Mouse (Mus musculus) kidney, embryonic 14.5 days (tissue): Measurements from ENCODE around the gene Epas1. TPM values are rescaled to one million over a fixed set of nuclear protein-coding genes. Genes with fewer than 3 reads are reported as not detected.

Experiments used
- ATAC-seq: fragments of 200-750 bp; cut with Nextera tagmentation; 2 replicates; pipeline ENCODE4 v1.8.0; 2017; ENCODE audit warnings: moderate number of reproducible peaks, mild to moderate bottlenecking, moderate TSS enrichment, moderate library complexity; ENCODE audit not compliant: low FRiP score, low TSS enrichment
- H3K27ac ChIP-seq: fragments of 300-500 bp; sonication (generic); 2 replicates; pipeline ENCODE4 v1.5.1; 2014; ENCODE audit warnings: low read depth, mild to moderate bottlenecking, low read length, moderate library complexity, mixed read lengths
- H3K27me3 ChIP-seq: fragments of 300-500 bp; sonication (generic); 2 replicates; pipeline ENCODE4 v1.6.1; 2014; ENCODE audit warnings: mild to moderate bottlenecking, low read length; ENCODE audit not compliant: control insufficient read depth, insufficient read depth
- H3K36me3 ChIP-seq: fragments of 300-500 bp; sonication (generic); 2 replicates; pipeline ENCODE4 v1.6.1; 2014; ENCODE audit warnings: low read length, mixed read lengths; ENCODE audit not compliant: control insufficient read depth, insufficient read depth
- H3K4me1 ChIP-seq: fragments of 300-500 bp; sonication (generic); 2 replicates; pipeline ENCODE4 v1.6.1; 2014; ENCODE audit warnings: low read length, mixed read lengths; ENCODE audit not compliant: control insufficient read depth, insufficient read depth
- H3K4me2 ChIP-seq: fragments of 300-500 bp; sonication (generic); replicated peaks from 2 replicates; pipeline ENCODE4 v1.6.1; 2014; ENCODE audit warnings: low read depth, mild to moderate bottlenecking, low read length
- H3K4me3 ChIP-seq: fragments of 300-500 bp; sonication (generic); 2 replicates; pipeline ENCODE4 v1.5.1; 2014; ENCODE audit warnings: mild to moderate bottlenecking, low read length
- H3K9ac ChIP-seq: fragments of 300-500 bp; sonication (generic); 2 replicates; pipeline ENCODE4 v1.6.1; 2014; ENCODE audit warnings: low read depth, mild to moderate bottlenecking, low read length, moderate library complexity
- H3K9me3 ChIP-seq: fragments of 300-500 bp; sonication (generic); 2 replicates; pipeline ENCODE4 v1.6.1; 2016; ENCODE audit warnings: low read length; ENCODE audit not compliant: control insufficient read depth
- WGBS: fragments of 180-500 bp; shearing (Covaris S2); extraction: QIAGEN DNeasy Blood & Tissue Kit; methylation state at CpG from one replicate; pipeline ENCODE4 v1.1.7; 2014; 5-methylcytosine and 5-hydroxymethylcytosine counted together
- polyA plus RNA-seq: library from polyadenylated mRNA; unstranded; fragments of >200 nt; fragmentation: Nextera tagmentation; extraction: Ambion mirVana; gene quantifications from 2 replicates; pipeline ENCODE4 v1.2.1, GENCODE M21; 2014

The Epas1 gene
- polyA plus RNA-seq, 1 experiment from 2014 or later, result 12.8 TPM

DNA sequence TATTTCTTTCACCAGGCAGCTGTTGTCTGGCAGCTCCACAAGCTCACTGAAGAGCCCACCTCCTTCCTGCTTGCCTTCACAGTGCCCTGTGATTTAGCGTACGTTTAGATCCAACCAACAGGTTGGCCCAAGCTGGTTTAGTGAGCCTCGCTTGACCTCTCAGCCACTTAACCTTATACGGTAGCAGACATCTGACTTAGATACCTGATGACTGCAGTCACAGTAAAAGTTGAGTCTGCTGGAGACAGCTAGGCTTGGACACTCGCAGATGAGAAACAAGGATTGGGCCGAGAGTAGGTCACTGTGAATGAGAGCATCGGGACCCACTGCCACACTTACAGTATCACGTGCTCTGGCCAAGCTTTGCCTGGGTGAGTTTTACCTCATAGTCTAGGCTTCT lies 38.4 kb downstream of the Epas1 start:
- H3K4me1 ChIP-seq, result no peaks in the 10 kb centered on the region
- H3K4me2 ChIP-seq, result no peak overlapping the region
- H3K9me3 ChIP-seq, result no peaks in the 10 kb centered on the region
- no peak overlapping the region for H3K4me3 ChIP-seq
- no peak overlapping the region for H3K27ac ChIP-seq
- H3K27me3 ChIP-seq, result no peaks in the 10 kb centered on the region
- WGBS, result 78% methylated on average over 8 of the region's 8 CpGs
- H3K9ac ChIP-seq, result no peak overlapping the region
- ATAC-seq, result no peak
- no peaks in the 10 kb centered on the region for H3K36me3 ChIP-seq

DNA sequence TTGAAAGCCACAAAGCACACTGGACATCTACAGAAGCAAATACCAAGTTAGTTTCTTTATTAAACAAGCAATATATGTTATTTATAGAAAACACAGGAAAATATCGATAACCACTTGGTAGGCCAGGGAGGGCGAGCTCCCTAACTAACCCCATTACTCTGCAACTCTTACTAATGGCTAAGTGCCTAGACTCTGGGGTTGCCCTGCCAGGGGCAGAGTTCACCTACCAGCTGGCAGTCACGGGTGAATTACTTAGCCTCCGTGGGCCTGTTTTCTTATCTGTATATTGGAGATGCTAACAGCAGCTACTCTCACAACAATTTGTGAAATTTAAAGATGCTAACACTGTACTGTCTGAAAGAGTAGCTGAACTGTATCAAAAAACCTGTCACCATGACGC lies 42.3 kb downstream of the Epas1 start:
- ATAC-seq, result no peak
- Histone ChIP-seq H3K27me3 (no peaks in the 10 kb centered on the region), H3K4me2 (no peak overlapping the region), H3K4me3 (no peak overlapping the region), H3K9me3 (no peaks in the 10 kb centered on the region), H3K9ac (no peak overlapping the region), H3K36me3 (no peaks in the 10 kb centered on the region), H3K27ac (no peak overlapping the region), H3K4me1 (no peaks in the 10 kb centered on the region)
- 72% methylated on average over 5 of the region's 5 CpGs for WGBS

DNA sequence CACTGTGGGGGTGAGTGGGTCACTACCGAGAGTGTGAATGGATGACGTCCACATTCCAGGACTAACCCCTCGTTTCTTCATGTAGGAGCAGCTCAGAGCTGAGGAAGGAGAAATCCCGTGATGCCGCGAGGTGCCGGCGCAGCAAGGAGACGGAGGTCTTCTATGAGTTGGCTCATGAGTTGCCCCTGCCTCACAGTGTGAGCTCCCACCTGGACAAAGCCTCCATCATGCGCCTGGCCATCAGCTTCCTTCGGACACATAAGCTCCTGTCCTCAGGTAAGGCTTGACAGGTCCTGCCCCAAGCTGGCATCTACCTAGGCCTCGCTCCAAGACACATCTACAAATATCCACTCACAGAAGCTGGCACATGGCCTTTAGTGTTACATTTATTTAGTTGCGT lies 43.5 kb downstream of the Epas1 start:
- Histone ChIP-seq H3K36me3 (no peaks in the 10 kb centered on the region), H3K9me3 (no peaks in the 10 kb centered on the region), H3K4me1 (peaks cover 4% of the 10 kb centered on the region; the same call in 1 of the 2 replicates), H3K27ac (no peak overlapping the region), H3K9ac (no peak overlapping the region), H3K4me2 (no peak overlapping the region), H3K27me3 (no peaks in the 10 kb centered on the region), H3K4me3 (no peak overlapping the region)
- ATAC-seq, result no peak
- WGBS, result 93% methylated on average over 13 of the region's 13 CpGs

DNA sequence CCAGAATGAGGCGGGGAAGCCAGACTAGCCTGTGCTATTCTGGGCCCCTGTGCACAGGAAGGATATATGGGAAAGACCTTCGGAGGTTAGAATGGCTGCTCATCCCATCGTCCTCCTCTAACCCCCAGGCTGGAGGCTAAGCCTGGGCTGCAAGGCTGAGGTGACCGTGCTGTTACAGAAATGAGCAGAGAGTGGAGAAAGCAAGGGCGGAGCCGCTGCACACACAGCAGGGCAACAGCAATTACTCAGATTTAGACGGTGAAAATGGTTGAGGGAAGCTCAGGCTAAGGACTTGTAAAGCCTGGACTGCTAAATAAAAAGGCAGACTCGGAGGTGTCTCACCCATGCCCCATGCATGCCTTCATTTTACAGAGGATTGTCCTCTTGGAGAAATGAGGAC lies 45.0 kb downstream of the Epas1 start:
- no peaks in the 10 kb centered on the region for H3K9me3 ChIP-seq
- no peak overlapping the region for H3K4me2 ChIP-seq
- peaks cover 9% of the 10 kb centered on the region; the same call in 1 of the 2 replicates for H3K4me1 ChIP-seq
- H3K27me3 ChIP-seq, result no peaks in the 10 kb centered on the region
- H3K27ac ChIP-seq, result no peak overlapping the region; the same call in 1 of the 2 replicates
- H3K4me3 ChIP-seq, result no peak overlapping the region
- no peaks in the 10 kb centered on the region for H3K36me3 ChIP-seq
- no peak for ATAC-seq
- H3K9ac ChIP-seq, result no peak overlapping the region
- WGBS, result 60% methylated on average over 8 of the region's 8 CpGs

DNA sequence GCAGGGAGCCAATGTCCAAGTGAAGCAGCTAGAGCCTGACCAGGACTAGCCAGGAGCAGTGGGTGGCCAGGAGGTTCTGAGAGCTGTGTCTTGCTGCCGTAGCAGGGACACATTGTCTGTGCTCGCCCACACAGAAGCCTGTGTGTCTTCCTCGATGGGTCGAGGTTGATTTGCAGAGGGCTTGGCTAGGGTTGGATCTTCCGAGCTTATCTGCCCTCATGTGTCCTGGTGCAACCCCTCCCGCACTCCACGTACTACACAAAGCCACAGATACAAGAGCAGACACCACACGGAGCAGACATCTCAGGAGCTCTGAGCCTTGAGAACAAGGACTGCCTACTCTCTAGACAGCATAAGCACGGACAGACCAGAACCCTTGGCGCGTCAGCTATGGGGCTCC lies 45.5 kb downstream of the Epas1 start:
- no peak overlapping the region for H3K4me2 ChIP-seq
- no peaks in the 10 kb centered on the region for H3K36me3 ChIP-seq
- 76% methylated on average over 11 of the region's 11 CpGs for WGBS
- H3K9ac ChIP-seq, result no peak overlapping the region
- peak overlapping the region; percentile 13; the same call in 1 of the 2 replicates for H3K27ac ChIP-seq
- H3K27me3 ChIP-seq, result no peaks in the 10 kb centered on the region
- H3K4me3 ChIP-seq, result no peak overlapping the region
- H3K9me3 ChIP-seq, result no peaks in the 10 kb centered on the region
- peaks cover 9% of the 10 kb centered on the region; the same call in 1 of the 2 replicates for H3K4me1 ChIP-seq
- no peak for ATAC-seq

DNA sequence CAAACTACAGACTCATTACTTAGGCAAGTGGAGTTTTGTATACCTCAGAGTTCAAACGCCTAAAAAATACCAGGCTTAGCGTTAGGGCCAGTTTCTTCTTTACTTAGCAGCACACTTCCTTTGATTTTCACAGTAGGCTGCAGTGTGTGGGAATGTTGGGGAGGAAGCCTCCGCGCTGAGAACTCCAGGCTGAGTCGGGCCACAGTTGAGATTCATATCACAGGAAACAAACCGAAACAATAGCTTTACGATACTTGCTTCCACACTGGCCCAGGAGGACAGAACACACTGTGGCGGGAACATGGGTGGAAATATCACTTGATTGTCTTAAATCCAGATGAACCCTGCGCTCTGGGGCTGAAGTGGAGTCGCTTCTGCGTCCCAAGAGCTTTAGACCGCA lies 47.0 kb downstream of the Epas1 start:
- H3K4me2 ChIP-seq, result no peak overlapping the region
- H3K27ac ChIP-seq, result peak overlapping the region; percentile 57; the same call in 1 of the 2 replicates
- H3K9ac ChIP-seq, result no peak overlapping the region
- 58% methylated on average over 12 of the region's 12 CpGs for WGBS
- H3K4me3 ChIP-seq, result no peak overlapping the region
- H3K4me1 ChIP-seq, result peaks cover 9% of the 10 kb centered on the region; the same call in 1 of the 2 replicates
- H3K9me3 ChIP-seq, result no peaks in the 10 kb centered on the region
- ATAC-seq, result no peak
- H3K36me3 ChIP-seq, result no peaks in the 10 kb centered on the region
- no peaks in the 10 kb centered on the region for H3K27me3 ChIP-seq

DNA sequence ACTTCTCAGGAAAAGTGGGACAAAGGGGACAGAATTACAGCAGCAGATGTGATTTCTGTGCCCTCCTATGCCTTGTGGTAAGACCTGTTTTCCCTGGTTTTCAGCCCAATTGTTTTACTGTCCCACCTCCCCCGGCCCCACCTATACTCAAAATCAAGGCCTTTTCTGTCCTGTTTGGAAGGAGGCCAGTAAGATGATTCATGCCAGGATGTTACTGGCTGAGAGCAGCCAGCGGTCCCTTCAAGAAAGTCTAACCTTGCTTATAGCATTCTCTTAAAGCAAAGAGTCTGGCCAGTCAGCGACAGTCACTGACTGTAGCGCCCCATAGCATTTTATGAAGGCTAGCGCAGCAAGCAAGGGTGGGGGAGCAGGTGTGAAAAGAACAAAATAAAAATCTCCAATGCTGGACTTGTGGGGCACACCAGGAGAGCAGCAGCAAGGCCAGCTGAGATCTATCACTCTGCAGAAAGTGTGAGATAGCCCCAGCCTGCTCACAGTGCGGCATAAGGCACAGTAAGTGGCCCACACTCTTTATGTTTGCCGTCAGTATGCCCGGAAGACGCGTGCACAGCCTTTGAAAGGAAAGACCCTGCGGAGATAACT lies 47.8 kb downstream of the Epas1 start:
- WGBS, result 64% methylated on average over 11 of the region's 11 CpGs
- peaks cover 9% of the 10 kb centered on the region; the same call in 1 of the 2 replicates for H3K4me1 ChIP-seq
- no peak overlapping the region for H3K4me2 ChIP-seq
- no peaks in the 10 kb centered on the region for H3K9me3 ChIP-seq
- ATAC-seq, result no peak
- H3K27me3 ChIP-seq, result no peaks in the 10 kb centered on the region
- H3K4me3 ChIP-seq, result no peak overlapping the region
- peak overlapping the region; percentile 57; the same call in 1 of the 2 replicates for H3K27ac ChIP-seq
- H3K36me3 ChIP-seq, result no peaks in the 10 kb centered on the region
- no peak overlapping the region for H3K9ac ChIP-seq

DNA sequence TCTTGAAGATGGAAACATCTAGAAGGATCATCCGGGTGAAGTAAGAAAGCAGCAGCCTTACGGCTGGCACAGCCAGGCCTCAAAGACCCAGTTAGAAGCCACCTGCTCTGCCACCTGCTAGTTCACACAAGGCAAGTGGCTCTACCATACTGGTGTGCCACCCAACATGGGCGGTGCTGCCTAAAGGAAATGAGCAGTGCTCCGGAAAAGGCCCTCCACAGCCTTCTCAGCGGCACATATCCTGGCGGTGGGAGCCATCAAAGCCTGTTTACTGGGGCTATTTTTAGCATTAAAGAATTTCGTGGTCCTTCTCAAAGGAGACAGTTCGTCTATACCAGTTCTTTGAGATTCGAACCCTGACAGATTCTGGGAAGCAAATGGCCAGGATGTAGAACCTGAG lies 48.4 kb downstream of the Epas1 start:
- peaks cover 9% of the 10 kb centered on the region; the same call in 1 of the 2 replicates for H3K4me1 ChIP-seq
- H3K27ac ChIP-seq, result peak overlapping the region; percentile 57; the same call in 1 of the 2 replicates
- no peak overlapping the region for H3K4me2 ChIP-seq
- H3K27me3 ChIP-seq, result no peaks in the 10 kb centered on the region
- no peak for ATAC-seq
- peaks cover 3% of the 10 kb centered on the region; the same call in 1 of the 2 replicates for H3K36me3 ChIP-seq
- no peaks in the 10 kb centered on the region for H3K9me3 ChIP-seq
- WGBS, result 54% methylated on average over 9 of the region's 9 CpGs
- H3K9ac ChIP-seq, result no peak overlapping the region
- H3K4me3 ChIP-seq, result no peak overlapping the region

DNA sequence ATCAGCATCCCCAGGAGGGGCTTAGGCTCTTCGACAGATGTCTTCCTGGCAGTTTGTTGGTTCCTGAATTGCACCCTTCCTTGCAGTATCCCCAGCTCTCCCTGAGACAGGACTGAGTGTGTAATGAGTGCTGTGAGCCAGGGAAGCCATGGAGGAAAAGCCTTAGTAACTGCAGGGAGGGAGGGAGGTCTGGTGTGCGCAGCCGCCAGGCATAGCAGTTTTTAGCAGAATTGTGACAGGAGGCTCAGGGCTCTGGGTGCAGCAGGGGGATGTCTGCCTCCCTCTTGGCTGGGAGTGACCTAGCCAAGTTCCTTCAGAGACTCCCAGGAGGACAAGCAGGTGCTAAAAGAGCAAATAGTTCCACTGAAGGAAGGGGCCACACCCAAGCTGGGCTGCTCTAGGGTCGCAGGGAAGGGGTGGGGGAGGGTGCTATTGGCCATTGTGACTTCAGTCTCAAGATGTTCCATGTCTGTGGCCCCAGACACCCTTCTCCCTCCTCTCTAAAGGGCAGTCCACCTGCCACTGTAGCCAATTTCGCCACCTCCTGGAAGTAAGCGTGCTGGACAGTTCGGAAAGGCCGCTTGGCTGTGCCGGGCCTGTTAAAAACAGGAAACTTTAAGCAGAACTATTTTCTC lies 49.0 kb downstream of the Epas1 start:
- Histone ChIP-seq H3K36me3 (peaks cover 3% of the 10 kb centered on the region; the same call in 1 of the 2 replicates), H3K27me3 (no peaks in the 10 kb centered on the region), H3K4me3 (no peak overlapping the region), H3K9ac (no peak overlapping the region), H3K27ac (peak overlapping the region; percentile 15; the same call in 1 of the 2 replicates), H3K9me3 (no peaks in the 10 kb centered on the region), H3K4me1 (peaks cover 9% of the 10 kb centered on the region; the same call in 1 of the 2 replicates), H3K4me2 (no peak overlapping the region)
- ATAC-seq, result 0 out of 2 replicates have a peak, but pooled peaks have one; percentile 35
- 62% methylated on average over 9 of the region's 9 CpGs for WGBS
